Mouse (Mus musculus): ENCODE results near the gene Chrm3. TPM values are rescaled to one million over a fixed set of nuclear protein-coding genes. Genes with fewer than 3 reads are reported as not detected.

Chrm3 gene
- polyA plus RNA-seq, 1 experiment from 2014 or later, result 3.2 TPM

GRCm38 (mm10) chr13:9997664-9998328, 362.9 kb downstream of the Chrm3 start:
- H3K4me2 ChIP-seq (ENCODE audit: low read depth, low read length), result no peak overlapping the region
- no peak for ATAC-seq (ENCODE audit: insufficient read depth, low FRiP score)
- 71% methylated on average over 2 of the region's 2 CpGs for WGBS

GRCm38 (mm10) chr13:9995852-9996251, 364.8 kb downstream of the Chrm3 start:
- ATAC-seq (ENCODE audit: insufficient read depth, low FRiP score), result no peak

More at GRCm38 (mm10) chr13:9997664-9998328, 362.9 kb downstream of the Chrm3 start:
- no peaks in the 10 kb centered on the region for H3K36me3 ChIP-seq (ENCODE audit: control insufficient read depth, insufficient read depth, low read length)
- H3K27ac ChIP-seq (ENCODE audit: low read length), result no peak overlapping the region
- H3K9me3 ChIP-seq (replicated peaks; ENCODE audit: control insufficient read depth, low read length), result no peaks in the 10 kb centered on the region
- H3K4me1 ChIP-seq (ENCODE audit: control insufficient read depth, insufficient read depth, low read length), result no peaks in the 10 kb centered on the region
- no peaks in the 10 kb centered on the region for H3K27me3 ChIP-seq (ENCODE audit: control insufficient read depth, insufficient read depth, low read length)
- H3K9ac ChIP-seq (ENCODE audit: low read length), result no peak overlapping the region
- H3K4me3 ChIP-seq (replicated peaks; ENCODE audit: low read length), result no peak overlapping the region

GRCm38 (mm10) chr13:9993571-9993970, 367.1 kb downstream of the Chrm3 start:
- H3K4me2 ChIP-seq (ENCODE audit: low read depth, low read length), result no peak overlapping the region
- WGBS, result 84% methylated on average over 3 of the region's 3 CpGs
- H3K27ac ChIP-seq (ENCODE audit: low read length), result no peak overlapping the region
- no peak overlapping the region for H3K9ac ChIP-seq (ENCODE audit: low read length)
- H3K36me3 ChIP-seq (ENCODE audit: control insufficient read depth, insufficient read depth, low read length), result no peaks in the 10 kb centered on the region
- no peaks in the 10 kb centered on the region for H3K4me1 ChIP-seq (ENCODE audit: control insufficient read depth, insufficient read depth, low read length)
- ATAC-seq (ENCODE audit: insufficient read depth, low FRiP score), result no peak
- H3K4me3 ChIP-seq (replicated peaks; ENCODE audit: low read length), result no peak overlapping the region
- H3K27me3 ChIP-seq (ENCODE audit: control insufficient read depth, insufficient read depth, low read length), result no peaks in the 10 kb centered on the region
- H3K9me3 ChIP-seq (replicated peaks; ENCODE audit: control insufficient read depth, low read length), result no peaks in the 10 kb centered on the region

More at GRCm38 (mm10) chr13:9995852-9996251, 364.8 kb downstream of the Chrm3 start:
- H3K27ac ChIP-seq (ENCODE audit: low read length), result no peak overlapping the region
- no peak overlapping the region for H3K4me2 ChIP-seq (ENCODE audit: low read depth, low read length)
- H3K27me3 ChIP-seq (ENCODE audit: control insufficient read depth, insufficient read depth, low read length), result no peaks in the 10 kb centered on the region
- no peak overlapping the region for H3K4me3 ChIP-seq (replicated peaks; ENCODE audit: low read length)
- H3K9me3 ChIP-seq (replicated peaks; ENCODE audit: control insufficient read depth, low read length), result no peaks in the 10 kb centered on the region
- H3K9ac ChIP-seq (ENCODE audit: low read length), result no peak overlapping the region
- no peaks in the 10 kb centered on the region for H3K4me1 ChIP-seq (ENCODE audit: control insufficient read depth, insufficient read depth, low read length)
- WGBS, result 88% methylated on average over 1 of the region's 1 CpGs
- H3K36me3 ChIP-seq (ENCODE audit: control insufficient read depth, insufficient read depth, low read length), result no peaks in the 10 kb centered on the region

DNA sequence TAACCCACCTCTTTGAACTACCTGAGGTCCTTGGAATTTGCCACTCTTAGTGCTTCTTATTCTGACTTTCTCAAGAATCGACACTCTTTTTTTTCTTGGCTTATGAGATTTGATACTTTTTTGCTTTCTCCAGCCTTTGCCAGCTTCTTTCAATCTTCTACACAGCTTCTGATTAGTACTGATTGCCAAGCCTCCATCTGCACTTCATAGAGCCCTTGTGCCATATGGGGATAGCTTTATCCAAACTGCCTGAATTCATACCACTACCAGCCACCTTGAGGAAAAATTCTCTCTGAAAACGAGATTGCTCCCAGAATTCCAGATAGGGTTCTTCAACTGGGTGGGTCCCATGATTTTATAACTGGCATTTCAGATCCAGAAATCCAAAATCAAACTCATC, 368.0 kb downstream of the Chrm3 start:
- Histone ChIP-seq H3K4me2 (ENCODE audit: low read depth, low read length) (no peak overlapping the region), H3K27me3 (ENCODE audit: control insufficient read depth, insufficient read depth, low read length) (no peaks in the 10 kb centered on the region), H3K27ac (ENCODE audit: low read length) (no peak overlapping the region), H3K4me1 (ENCODE audit: control insufficient read depth, insufficient read depth, low read length) (no peaks in the 10 kb centered on the region), H3K9me3 (replicated peaks; ENCODE audit: control insufficient read depth, low read length) (no peaks in the 10 kb centered on the region), H3K36me3 (ENCODE audit: control insufficient read depth, insufficient read depth, low read length) (no peaks in the 10 kb centered on the region), H3K9ac (ENCODE audit: low read length) (no peak overlapping the region), H3K4me3 (replicated peaks; ENCODE audit: low read length) (no peak overlapping the region)
- 77% methylated on average over 2 of the region's 2 CpGs for WGBS
- ATAC-seq (ENCODE audit: insufficient read depth, low FRiP score), result no peak

- H3K27ac ChIP-seq (ENCODE audit: low read length), result no peak overlapping the region
- H3K27me3 ChIP-seq (ENCODE audit: control insufficient read depth, insufficient read depth, low read length), result no peaks in the 10 kb centered on the region
- H3K9me3 ChIP-seq (replicated peaks; ENCODE audit: control insufficient read depth, low read length), result no peaks in the 10 kb centered on the region
- no peak for ATAC-seq (ENCODE audit: insufficient read depth, low FRiP score)
- no peaks in the 10 kb centered on the region for H3K36me3 ChIP-seq (ENCODE audit: control insufficient read depth, insufficient read depth, low read length)
- no peak overlapping the region for H3K4me2 ChIP-seq (ENCODE audit: low read depth, low read length)
- WGBS, result 63% methylated on average over 6 of the region's 6 CpGs
- H3K4me1 ChIP-seq (ENCODE audit: control insufficient read depth, insufficient read depth, low read length), result no peaks in the 10 kb centered on the region
- no peak overlapping the region for H3K4me3 ChIP-seq (replicated peaks; ENCODE audit: low read length)
- no peak overlapping the region for H3K9ac ChIP-seq (ENCODE audit: low read length)
These were observed 375.0 kb downstream of the Chrm3 start for GRCm38 (mm10) chr13:9985648-9986047.

- H3K9ac ChIP-seq (ENCODE audit: low read length), result no peak overlapping the region
- H3K4me2 ChIP-seq (ENCODE audit: low read depth, low read length), result no peak overlapping the region
- 59% methylated on average over 2 of the region's 2 CpGs for WGBS
- H3K27me3 ChIP-seq (ENCODE audit: control insufficient read depth, insufficient read depth, low read length), result no peaks in the 10 kb centered on the region
- no peak overlapping the region for H3K27ac ChIP-seq (ENCODE audit: low read length)
- no peaks in the 10 kb centered on the region for H3K9me3 ChIP-seq (replicated peaks; ENCODE audit: control insufficient read depth, low read length)
- no peaks in the 10 kb centered on the region for H3K4me1 ChIP-seq (ENCODE audit: control insufficient read depth, insufficient read depth, low read length)
- no peaks in the 10 kb centered on the region for H3K36me3 ChIP-seq (ENCODE audit: control insufficient read depth, insufficient read depth, low read length)
- H3K4me3 ChIP-seq (replicated peaks; ENCODE audit: low read length), result no peak overlapping the region
- no peak for ATAC-seq (ENCODE audit: insufficient read depth, low FRiP score)
These were observed 377.4 kb downstream of the Chrm3 start for GRCm38 (mm10) chr13:9983293-9983692.

DNA sequence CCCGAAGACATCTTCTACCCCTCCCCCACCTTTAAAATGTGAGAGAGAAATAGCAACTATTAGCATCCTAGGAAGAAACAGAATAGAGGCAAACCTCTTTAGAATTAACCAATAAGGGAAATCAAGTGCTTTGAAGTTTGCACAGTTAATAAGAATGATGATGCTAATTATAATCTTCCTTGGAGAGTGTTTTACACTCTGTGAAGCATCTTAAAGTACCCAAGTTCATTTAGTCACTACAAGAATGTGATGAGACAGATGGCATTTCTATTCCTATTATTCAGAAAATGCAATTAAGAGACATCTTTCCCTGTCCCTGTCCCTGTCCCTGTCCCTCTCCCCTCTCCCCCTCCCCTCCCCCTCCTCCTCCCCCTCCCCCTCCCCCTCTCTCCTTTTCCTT, 382.9 kb downstream of the Chrm3 start:
- no peaks in the 10 kb centered on the region for H3K9me3 ChIP-seq (replicated peaks; ENCODE audit: control insufficient read depth, low read length)
- H3K27me3 ChIP-seq (ENCODE audit: control insufficient read depth, insufficient read depth, low read length), result no peaks in the 10 kb centered on the region
- WGBS, result 72% methylated on average over 1 of the region's 1 CpGs
- no peak overlapping the region for H3K4me3 ChIP-seq (replicated peaks; ENCODE audit: low read length)
- H3K9ac ChIP-seq (ENCODE audit: low read length), result no peak overlapping the region
- no peak overlapping the region for H3K27ac ChIP-seq (ENCODE audit: low read length)
- H3K36me3 ChIP-seq (ENCODE audit: control insufficient read depth, insufficient read depth, low read length), result no peaks in the 10 kb centered on the region
- H3K4me2 ChIP-seq (ENCODE audit: low read depth, low read length), result no peak overlapping the region
- H3K4me1 ChIP-seq (ENCODE audit: control insufficient read depth, insufficient read depth, low read length), result no peaks in the 10 kb centered on the region
- no peak for ATAC-seq (ENCODE audit: insufficient read depth, low FRiP score)

GRCm38 (mm10) chr13:9973742-9974321, 386.8 kb downstream of the Chrm3 start:
- WGBS, result 64% methylated on average over 2 of the region's 2 CpGs
- Histone ChIP-seq H3K27me3 (ENCODE audit: control insufficient read depth, insufficient read depth, low read length) (no peaks in the 10 kb centered on the region), H3K4me2 (ENCODE audit: low read depth, low read length) (no peak overlapping the region)

DNA sequence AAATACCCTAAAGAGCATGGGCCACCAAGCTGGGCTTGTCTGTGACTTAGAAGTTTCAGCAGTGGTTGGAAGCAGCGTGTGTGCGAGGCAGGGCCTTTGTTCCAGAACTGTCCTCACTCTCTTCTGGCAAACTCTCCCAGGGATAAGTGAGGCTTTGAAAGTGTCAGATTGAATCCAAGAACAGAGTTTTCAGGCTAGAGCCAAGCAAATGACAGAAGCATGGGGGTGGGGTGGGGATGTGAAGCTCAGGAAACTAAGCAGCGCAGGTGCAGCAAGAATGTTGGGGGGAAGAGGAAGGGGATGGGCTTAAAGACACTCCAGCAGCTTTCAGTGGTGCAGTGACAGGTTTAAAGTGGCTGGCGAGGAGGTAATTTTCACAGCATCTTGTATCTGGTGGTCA, 388.8 kb downstream of the Chrm3 start:
- no peaks in the 10 kb centered on the region for H3K4me1 ChIP-seq (ENCODE audit: control insufficient read depth, insufficient read depth, low read length)
- no peak overlapping the region for H3K4me3 ChIP-seq (replicated peaks; ENCODE audit: low read length)
- ATAC-seq (ENCODE audit: insufficient read depth, low FRiP score), result no peak
- no peaks in the 10 kb centered on the region for H3K27me3 ChIP-seq (ENCODE audit: control insufficient read depth, insufficient read depth, low read length)
- H3K27ac ChIP-seq (ENCODE audit: low read length), result no peak overlapping the region
- H3K36me3 ChIP-seq (ENCODE audit: control insufficient read depth, insufficient read depth, low read length), result no peaks in the 10 kb centered on the region
- WGBS, result 57% methylated on average over 4 of the region's 4 CpGs
- no peak overlapping the region for H3K9ac ChIP-seq (ENCODE audit: low read length)
- H3K9me3 ChIP-seq (replicated peaks; ENCODE audit: control insufficient read depth, low read length), result no peaks in the 10 kb centered on the region
- H3K4me2 ChIP-seq (ENCODE audit: low read depth, low read length), result no peak overlapping the region

More at GRCm38 (mm10) chr13:9973742-9974321, 386.8 kb downstream of the Chrm3 start:
- no peaks in the 10 kb centered on the region for H3K9me3 ChIP-seq (replicated peaks; ENCODE audit: control insufficient read depth, low read length)
- H3K27ac ChIP-seq (ENCODE audit: low read length), result no peak overlapping the region; the same call in 1 of the 2 replicates
- H3K9ac ChIP-seq (ENCODE audit: low read length), result no peak overlapping the region
- H3K36me3 ChIP-seq (ENCODE audit: control insufficient read depth, insufficient read depth, low read length), result no peaks in the 10 kb centered on the region
- H3K4me1 ChIP-seq (ENCODE audit: control insufficient read depth, insufficient read depth, low read length), result no peaks in the 10 kb centered on the region
- H3K4me3 ChIP-seq (replicated peaks; ENCODE audit: low read length), result no peak overlapping the region
- no peak for ATAC-seq (ENCODE audit: insufficient read depth, low FRiP score)
